Mouse (Mus musculus) kidney, embryonic 14.5 days (tissue): ENCODE data around the gene Cln6. TPM values are rescaled to one million over a fixed set of nuclear protein-coding genes. Genes with fewer than 3 reads are reported as not detected.

Experiments used
- ATAC-seq: fragments of 200-750 bp; cut with Nextera tagmentation; 2 replicates; pipeline ENCODE4 v1.8.0; 2017; ENCODE audit warnings: moderate number of reproducible peaks, mild to moderate bottlenecking, moderate TSS enrichment, moderate library complexity; ENCODE audit not compliant: low FRiP score, low TSS enrichment
- H3K27ac ChIP-seq: fragments of 300-500 bp; sonication (generic); 2 replicates; pipeline ENCODE4 v1.5.1; 2014; ENCODE audit warnings: low read depth, mild to moderate bottlenecking, low read length, moderate library complexity, mixed read lengths
- H3K27me3 ChIP-seq: fragments of 300-500 bp; sonication (generic); 2 replicates; pipeline ENCODE4 v1.6.1; 2014; ENCODE audit warnings: mild to moderate bottlenecking, low read length; ENCODE audit not compliant: control insufficient read depth, insufficient read depth
- H3K36me3 ChIP-seq: fragments of 300-500 bp; sonication (generic); 2 replicates; pipeline ENCODE4 v1.6.1; 2014; ENCODE audit warnings: low read length, mixed read lengths; ENCODE audit not compliant: control insufficient read depth, insufficient read depth
- H3K4me1 ChIP-seq: fragments of 300-500 bp; sonication (generic); 2 replicates; pipeline ENCODE4 v1.6.1; 2014; ENCODE audit warnings: low read length, mixed read lengths; ENCODE audit not compliant: control insufficient read depth, insufficient read depth
- H3K4me2 ChIP-seq: fragments of 300-500 bp; sonication (generic); replicated peaks from 2 replicates; pipeline ENCODE4 v1.6.1; 2014; ENCODE audit warnings: low read depth, mild to moderate bottlenecking, low read length
- H3K4me3 ChIP-seq: fragments of 300-500 bp; sonication (generic); 2 replicates; pipeline ENCODE4 v1.5.1; 2014; ENCODE audit warnings: mild to moderate bottlenecking, low read length
- H3K9ac ChIP-seq: fragments of 300-500 bp; sonication (generic); 2 replicates; pipeline ENCODE4 v1.6.1; 2014; ENCODE audit warnings: low read depth, mild to moderate bottlenecking, low read length, moderate library complexity
- H3K9me3 ChIP-seq: fragments of 300-500 bp; sonication (generic); 2 replicates; pipeline ENCODE4 v1.6.1; 2016; ENCODE audit warnings: low read length; ENCODE audit not compliant: control insufficient read depth
- WGBS: fragments of 180-500 bp; shearing (Covaris S2); extraction: QIAGEN DNeasy Blood & Tissue Kit; methylation state at CpG from one replicate; pipeline ENCODE4 v1.1.7; 2014; 5-methylcytosine and 5-hydroxymethylcytosine counted together
- polyA plus RNA-seq: library from polyadenylated mRNA; unstranded; fragments of >200 nt; fragmentation: Nextera tagmentation; extraction: Ambion mirVana; gene quantifications from 2 replicates; pipeline ENCODE4 v1.2.1, GENCODE M21; 2014

Cln6 gene
- polyA plus RNA-seq, 1 experiment from 2014 or later: 28.2 TPM

GRCm38 (mm10) chr9:62826456-62826855 lies 12.1 kb upstream of the Cln6 start:
- WGBS: 9% methylated on average over 7 of the region's 7 CpGs
- Histone ChIP-seq H3K36me3 (no peaks in the 10 kb centered on the region), H3K4me2 (no peak overlapping the region), H3K4me1 (peaks cover 8% of the 10 kb centered on the region; the same call in 1 of the 2 replicates), H3K27me3 (no peaks in the 10 kb centered on the region), H3K4me3 (no peak overlapping the region), H3K9ac (no peak overlapping the region), H3K9me3 (no peaks in the 10 kb centered on the region), H3K27ac (0 out of 2 replicates have a peak overlapping the region, but pooled peaks have one; percentile 9)
- no peak for ATAC-seq

- Histone ChIP-seq H3K27me3 (no peaks in the 10 kb centered on the region), H3K36me3 (no peaks in the 10 kb centered on the region), H3K9me3 (no peaks in the 10 kb centered on the region), H3K4me1 (peaks cover 8% of the 10 kb centered on the region; the same call in 1 of the 2 replicates), H3K4me2 (peak overlapping the region; percentile 51), H3K4me3 (peak overlapping the region; percentile 17; the same call in 1 of the 2 replicates), H3K27ac (peak overlapping the region; percentile 55), H3K9ac (no peak overlapping the region)
- 12% methylated on average over 24 of the region's 24 CpGs for WGBS
- ATAC-seq: no peak
These were observed 10.5 kb upstream of the Cln6 start for GRCm38 (mm10) chr9:62827939-62828652.

GRCm38 (mm10) chr9:62828662-62829086 lies 9.9 kb upstream of the Cln6 start:
- H3K4me1 ChIP-seq: peaks cover 8% of the 10 kb centered on the region; the same call in 1 of the 2 replicates
- H3K27ac ChIP-seq: peak overlapping the region; percentile 55; the same call in 1 of the 2 replicates
- H3K9me3 ChIP-seq: no peaks in the 10 kb centered on the region
- peak overlapping the region; percentile 51 for H3K4me2 ChIP-seq
- WGBS: 0% methylated on average over 23 of the region's 23 CpGs
- H3K9ac ChIP-seq: no peak overlapping the region
- no peaks in the 10 kb centered on the region for H3K27me3 ChIP-seq
- no peaks in the 10 kb centered on the region for H3K36me3 ChIP-seq
- peak; percentile 96 for ATAC-seq
- peak overlapping the region; percentile 17; the same call in 1 of the 2 replicates for H3K4me3 ChIP-seq

- ATAC-seq: no peak
- WGBS: 70% methylated on average over 6 of the region's 6 CpGs
- no peak overlapping the region for H3K27ac ChIP-seq
These were observed 8.7 kb upstream of the Cln6 start for GRCm38 (mm10) chr9:62829877-62830276.

GRCm38 (mm10) chr9:62834906-62835305 lies 3.7 kb upstream of the Cln6 start:
- Histone ChIP-seq H3K4me2 (no peak overlapping the region), H3K36me3 (no peaks in the 10 kb centered on the region), H3K27ac (no peak overlapping the region), H3K4me1 (peaks cover 14% of the 10 kb centered on the region; the same call in 1 of the 2 replicates), H3K4me3 (no peak overlapping the region), H3K27me3 (no peaks in the 10 kb centered on the region), H3K9ac (no peak overlapping the region), H3K9me3 (no peaks in the 10 kb centered on the region)
- 81% methylated on average over 5 of the region's 5 CpGs for WGBS
- ATAC-seq: no peak

More at GRCm38 (mm10) chr9:62829877-62830276, 8.7 kb upstream of the Cln6 start:
- Histone ChIP-seq H3K4me1 (peaks cover 8% of the 10 kb centered on the region; the same call in 1 of the 2 replicates), H3K4me2 (no peak overlapping the region), H3K9me3 (no peaks in the 10 kb centered on the region), H3K9ac (no peak overlapping the region), H3K27me3 (no peaks in the 10 kb centered on the region), H3K36me3 (no peaks in the 10 kb centered on the region), H3K4me3 (no peak overlapping the region)

- Histone ChIP-seq H3K9ac (no peak overlapping the region), H3K27me3 (no peaks in the 10 kb centered on the region), H3K4me3 (no peak overlapping the region), H3K27ac (no peak overlapping the region), H3K9me3 (no peaks in the 10 kb centered on the region), H3K36me3 (no peaks in the 10 kb centered on the region), H3K4me2 (no peak overlapping the region), H3K4me1 (peaks cover 14% of the 10 kb centered on the region; the same call in 1 of the 2 replicates)
- no peak for ATAC-seq
- WGBS: 50% methylated on average over 4 of the region's 4 CpGs
These were observed 2.7 kb upstream of the Cln6 start for GRCm38 (mm10) chr9:62835705-62836446.

GRCm38 (mm10) chr9:62837611-62838010 lies 974 bp upstream of the Cln6 start:
- Histone ChIP-seq H3K36me3 (no peaks in the 10 kb centered on the region), H3K27me3 (no peaks in the 10 kb centered on the region), H3K9ac (no peak overlapping the region), H3K4me2 (no peak overlapping the region), H3K9me3 (no peaks in the 10 kb centered on the region), H3K4me1 (peaks cover 14% of the 10 kb centered on the region; the same call in 1 of the 2 replicates), H3K4me3 (no peak overlapping the region), H3K27ac (peak overlapping the region; percentile 93; the same call in 1 of the 2 replicates)
- ATAC-seq: no peak
- WGBS: 32% methylated on average over 3 of the region's 3 CpGs

- Histone ChIP-seq H3K4me1 (peaks cover 14% of the 10 kb centered on the region; the same call in 1 of the 2 replicates), H3K36me3 (no peaks in the 10 kb centered on the region), H3K9me3 (no peaks in the 10 kb centered on the region), H3K4me2 (peak overlapping the region; percentile 88), H3K27ac (peak overlapping the region; percentile 93), H3K9ac (peak overlapping the region; percentile 44; the same call in 1 of the 2 replicates), H3K27me3 (no peaks in the 10 kb centered on the region), H3K4me3 (peak overlapping the region; percentile 76)
- WGBS: 13% methylated on average over 8 of the region's 8 CpGs
- no peak; the same call in none of the 2 replicates for ATAC-seq
These were observed 459 bp upstream of the Cln6 start for GRCm38 (mm10) chr9:62838146-62838505.
